Mouse (Mus musculus): ENCODE data around the gene Fbxo7. TPM values are rescaled to one million over a fixed set of nuclear protein-coding genes. Genes with fewer than 3 reads are reported as not detected.

The Fbxo7 gene
- polyA plus RNA-seq (2015; fragmentation: Nextera tagmentation; extraction: Ambion mirVana): 21.8 and 24.9 TPM in 2 replicates

GRCm38 (mm10) chr10:86021749-86022473 is at the start of gene Fbxo7:
TSS of gene Fbxo7 (plus strand) at chr10:86021972.
- Histone ChIP-seq H3K9me3 (ENCODE audit: control insufficient read depth, low read length) (no peaks in the 10 kb centered on the region), H3K4me2 (ENCODE audit: low read length) (peak within 1 kb of the TSS; percentile 89), H3K4me1 (ENCODE audit: control insufficient read depth, insufficient read depth, low read depth, low read length) (peaks cover 10% of the 10 kb centered on the region), H3K36me3 (ENCODE audit: control insufficient read depth, insufficient read depth, low read length) (no peaks in the 10 kb centered on the region), H3K4me3 (ENCODE audit: low read length) (peak within 1 kb of the TSS; percentile 95), H3K27ac (ENCODE audit: low read depth, low read length) (peak within 1 kb of the TSS; percentile 82), H3K9ac (ENCODE audit: low read depth, low read length) (peak within 1 kb of the TSS; percentile 75), H3K27me3 (replicated peaks; ENCODE audit: control insufficient read depth, insufficient read depth, low read length) (no peaks in the 10 kb centered on the region)
- ATAC-seq: peak; percentile 98
- WGBS: under 1% methylated on average over 82 of the region's 82 CpGs

GRCm38 (mm10) chr10:85972915-85973314 is 48.9 kb upstream of the Fbxo7 start:
- H3K9me3 ChIP-seq (ENCODE audit: control insufficient read depth, low read length): no peaks in the 10 kb centered on the region
- no peaks in the 10 kb centered on the region for H3K27me3 ChIP-seq (replicated peaks; ENCODE audit: control insufficient read depth, insufficient read depth, low read length)
- no peak overlapping the region for H3K9ac ChIP-seq (ENCODE audit: low read depth, low read length)
- H3K4me2 ChIP-seq (ENCODE audit: low read length): no peak overlapping the region
- no peaks in the 10 kb centered on the region for H3K4me1 ChIP-seq (ENCODE audit: control insufficient read depth, insufficient read depth, low read depth, low read length)
- H3K4me3 ChIP-seq (ENCODE audit: low read length): no peak overlapping the region
- ATAC-seq: peak; percentile 81
- 0 out of 2 replicates have a peak overlapping the region, but pooled peaks have one; percentile 4 for H3K27ac ChIP-seq (ENCODE audit: low read depth, low read length)
- WGBS: 82% methylated on average over 4 of the region's 4 CpGs
- no peaks in the 10 kb centered on the region for H3K36me3 ChIP-seq (ENCODE audit: control insufficient read depth, insufficient read depth, low read length)

- H3K4me1 ChIP-seq (ENCODE audit: control insufficient read depth, insufficient read depth, low read depth, low read length): no peaks in the 10 kb centered on the region
- no peak overlapping the region for H3K4me2 ChIP-seq (ENCODE audit: low read length)
- no peak for ATAC-seq
- H3K27me3 ChIP-seq (replicated peaks; ENCODE audit: control insufficient read depth, insufficient read depth, low read length): no peaks in the 10 kb centered on the region
- 84% methylated on average over 6 of the region's 6 CpGs for WGBS
- no peak overlapping the region for H3K27ac ChIP-seq (ENCODE audit: low read depth, low read length)
- no peaks in the 10 kb centered on the region for H3K9me3 ChIP-seq (ENCODE audit: control insufficient read depth, low read length)
- no peak overlapping the region for H3K9ac ChIP-seq (ENCODE audit: low read depth, low read length)
- H3K4me3 ChIP-seq (ENCODE audit: low read length): no peak overlapping the region
- no peaks in the 10 kb centered on the region for H3K36me3 ChIP-seq (ENCODE audit: control insufficient read depth, insufficient read depth, low read length)
These were observed 32.2 kb upstream of the Fbxo7 start for GRCm38 (mm10) chr10:85989412-85990115.

GRCm38 (mm10) chr10:85992412-85992811 is 29.4 kb upstream of the Fbxo7 start:
- H3K9ac ChIP-seq (ENCODE audit: low read depth, low read length): no peak overlapping the region
- H3K4me2 ChIP-seq (ENCODE audit: low read length): no peak overlapping the region
- H3K4me3 ChIP-seq (ENCODE audit: low read length): no peak overlapping the region
- H3K4me1 ChIP-seq (ENCODE audit: control insufficient read depth, insufficient read depth, low read depth, low read length): no peaks in the 10 kb centered on the region
- 90% methylated on average over 4 of the region's 4 CpGs for WGBS
- H3K27me3 ChIP-seq (replicated peaks; ENCODE audit: control insufficient read depth, insufficient read depth, low read length): no peaks in the 10 kb centered on the region
- no peaks in the 10 kb centered on the region for H3K9me3 ChIP-seq (ENCODE audit: control insufficient read depth, low read length)
- H3K36me3 ChIP-seq (ENCODE audit: control insufficient read depth, insufficient read depth, low read length): no peaks in the 10 kb centered on the region
- no peak for ATAC-seq
- H3K27ac ChIP-seq (ENCODE audit: low read depth, low read length): no peak overlapping the region

- Histone ChIP-seq H3K4me3 (ENCODE audit: low read length) (no peak overlapping the region), H3K9ac (ENCODE audit: low read depth, low read length) (no peak overlapping the region), H3K36me3 (ENCODE audit: control insufficient read depth, insufficient read depth, low read length) (no peaks in the 10 kb centered on the region), H3K27me3 (replicated peaks; ENCODE audit: control insufficient read depth, insufficient read depth, low read length) (no peaks in the 10 kb centered on the region), H3K4me2 (ENCODE audit: low read length) (no peak overlapping the region), H3K4me1 (ENCODE audit: control insufficient read depth, insufficient read depth, low read depth, low read length) (no peaks in the 10 kb centered on the region), H3K9me3 (ENCODE audit: control insufficient read depth, low read length) (no peaks in the 10 kb centered on the region), H3K27ac (ENCODE audit: low read depth, low read length) (no peak overlapping the region)
- 92% methylated on average over 9 of the region's 9 CpGs for WGBS
- ATAC-seq: no peak
These were observed 27.9 kb upstream of the Fbxo7 start for GRCm38 (mm10) chr10:85993836-85994235.

GRCm38 (mm10) chr10:85994543-85995104 is 27.1 kb upstream of the Fbxo7 start:
- Histone ChIP-seq H3K4me2 (ENCODE audit: low read length) (no peak overlapping the region), H3K27me3 (replicated peaks; ENCODE audit: control insufficient read depth, insufficient read depth, low read length) (no peaks in the 10 kb centered on the region), H3K27ac (ENCODE audit: low read depth, low read length) (no peak overlapping the region), H3K4me1 (ENCODE audit: control insufficient read depth, insufficient read depth, low read depth, low read length) (no peaks in the 10 kb centered on the region), H3K9ac (ENCODE audit: low read depth, low read length) (no peak overlapping the region), H3K36me3 (ENCODE audit: control insufficient read depth, insufficient read depth, low read length) (no peaks in the 10 kb centered on the region), H3K9me3 (ENCODE audit: control insufficient read depth, low read length) (no peaks in the 10 kb centered on the region), H3K4me3 (ENCODE audit: low read length) (no peak overlapping the region)
- 91% methylated on average over 5 of the region's 5 CpGs for whole genome bisulfite sequencing
- ATAC-seq: no peak

GRCm38 (mm10) chr10:86000447-86000846 is 21.3 kb upstream of the Fbxo7 start:
- Histone ChIP-seq H3K36me3 (ENCODE audit: control insufficient read depth, insufficient read depth, low read length) (no peaks in the 10 kb centered on the region), H3K9ac (ENCODE audit: low read depth, low read length) (no peak overlapping the region), H3K4me1 (ENCODE audit: control insufficient read depth, insufficient read depth, low read depth, low read length) (no peaks in the 10 kb centered on the region), H3K9me3 (ENCODE audit: control insufficient read depth, low read length) (no peaks in the 10 kb centered on the region), H3K27me3 (replicated peaks; ENCODE audit: control insufficient read depth, insufficient read depth, low read length) (no peaks in the 10 kb centered on the region), H3K4me3 (ENCODE audit: low read length) (no peak overlapping the region), H3K4me2 (ENCODE audit: low read length) (no peak overlapping the region), H3K27ac (ENCODE audit: low read depth, low read length) (no peak overlapping the region)
- ATAC-seq: no peak
- WGBS: 94% methylated on average over 4 of the region's 4 CpGs

GRCm38 (mm10) chr10:86006455-86006854 is 15.3 kb upstream of the Fbxo7 start:
- Histone ChIP-seq H3K36me3 (ENCODE audit: control insufficient read depth, insufficient read depth, low read length) (no peaks in the 10 kb centered on the region), H3K4me2 (ENCODE audit: low read length) (no peak overlapping the region), H3K27me3 (replicated peaks; ENCODE audit: control insufficient read depth, insufficient read depth, low read length) (no peaks in the 10 kb centered on the region), H3K4me1 (ENCODE audit: control insufficient read depth, insufficient read depth, low read depth, low read length) (no peaks in the 10 kb centered on the region), H3K4me3 (ENCODE audit: low read length) (no peak overlapping the region), H3K9me3 (ENCODE audit: control insufficient read depth, low read length) (no peaks in the 10 kb centered on the region), H3K27ac (ENCODE audit: low read depth, low read length) (no peak overlapping the region), H3K9ac (ENCODE audit: low read depth, low read length) (no peak overlapping the region)
- no peak for ATAC-seq
- WGBS: 68% methylated on average over 5 of the region's 5 CpGs

GRCm38 (mm10) chr10:86009688-86010087 is 12.1 kb upstream of the Fbxo7 start:
- no peak overlapping the region for H3K27ac ChIP-seq (ENCODE audit: low read depth, low read length)
- no peaks in the 10 kb centered on the region for H3K9me3 ChIP-seq (ENCODE audit: control insufficient read depth, low read length)
- H3K9ac ChIP-seq (ENCODE audit: low read depth, low read length): no peak overlapping the region
- no peak for ATAC-seq
- no peaks in the 10 kb centered on the region for H3K36me3 ChIP-seq (ENCODE audit: control insufficient read depth, insufficient read depth, low read length)
- WGBS: 89% methylated on average over 2 of the region's 2 CpGs
- no peaks in the 10 kb centered on the region for H3K27me3 ChIP-seq (replicated peaks; ENCODE audit: control insufficient read depth, insufficient read depth, low read length)
- H3K4me1 ChIP-seq (ENCODE audit: control insufficient read depth, insufficient read depth, low read depth, low read length): no peaks in the 10 kb centered on the region
- no peak overlapping the region for H3K4me2 ChIP-seq (ENCODE audit: low read length)
- H3K4me3 ChIP-seq (ENCODE audit: low read length): no peak overlapping the region

Data from hindbrain, embryonic 16.5 days (tissue).